Mouse (Mus musculus): ENCODE measurements at regions not wholly inside any gene's neighbourhood (a gene's known extent, or its start where the extent isn't known, plus 50 kb on each side); places are given as distances from the start of the nearest gene placed in this dataset.

DNA sequence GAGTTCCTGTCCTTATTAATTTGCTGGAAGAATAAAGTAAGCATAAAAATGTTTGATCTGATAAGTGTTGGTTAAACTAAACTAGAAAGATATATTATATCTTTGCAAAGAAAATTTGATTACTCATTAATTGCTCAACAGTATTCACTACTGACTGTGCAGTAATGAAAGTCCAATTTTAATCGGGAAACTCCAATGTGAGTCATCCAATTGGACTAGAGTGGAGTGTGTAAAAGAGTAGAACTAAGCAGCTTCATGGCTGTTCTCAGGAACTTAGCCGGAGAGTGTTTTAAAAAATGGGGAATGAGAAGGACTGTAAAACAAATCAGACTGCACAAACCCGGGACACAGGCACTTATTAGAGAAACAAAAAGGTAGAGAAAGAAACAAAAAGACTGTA is 58.5 kb upstream of the Slc4a7 start (continued):
- TF ChIP-seq JUN (IDR thresholded peaks at IDR 0.05; ENCODE audit: insufficient read depth, low read depth, low read length) (no peak), POLR2AphosphoS2 (IDR thresholded peaks at IDR 0.05; ENCODE audit: low read depth, low read length) (no peak)

DNA sequence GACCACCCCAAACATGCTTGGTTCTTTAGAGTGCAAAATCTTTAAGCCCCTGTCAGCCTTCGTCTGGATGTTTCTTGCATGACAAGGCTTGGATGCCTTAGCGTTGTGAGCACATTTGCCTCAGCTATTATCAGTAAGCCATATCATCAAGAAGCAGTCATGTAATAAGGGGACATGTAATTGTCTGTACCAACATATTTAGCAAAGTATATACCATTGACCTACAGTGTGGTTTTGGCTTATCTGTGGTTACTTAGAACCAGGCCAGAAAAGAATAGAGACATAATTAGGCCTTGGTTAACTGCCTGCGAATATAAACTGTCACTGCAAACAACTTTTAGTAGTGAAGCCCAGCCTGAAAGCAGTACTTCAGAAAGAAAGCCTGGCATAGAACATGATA is 57.0 kb upstream of the Slc4a7 start:
- H3K4me1 ChIP-seq (ENCODE audit: control insufficient read depth in 1 of 2, insufficient read depth in 2 of 2), result peaks cover 0 to 14% of the 10 kb centered on the region in 2 experiments; a peak in 2 of 4 replicates
- TF ChIP-seq NELFE (IDR thresholded peaks at IDR 0.05; ENCODE audit: low read depth, low read length) (no peak), MYC (IDR thresholded peaks at IDR 0.05; ENCODE audit: low read depth, low read length) (no peak), KAT2A (IDR thresholded peaks at IDR 0.05; ENCODE audit: insufficient replicate concordance, low read length) (no peak), TBP (conservative IDR thresholded peaks at IDR 0.05; ENCODE audit: low read depth, low read length) (no peak), MAFK (IDR thresholded peaks at IDR 0.05; ENCODE audit: insufficient replicate concordance, low read length) (no peak), POLR2AphosphoS2 (IDR thresholded peaks at IDR 0.05; ENCODE audit: low read depth, low read length) (no peak), RCOR1 (conservative IDR thresholded peaks at IDR 0.05; ENCODE audit: low read depth, low read length) (no peak), JUN (IDR thresholded peaks at IDR 0.05; ENCODE audit: insufficient read depth, low read depth, low read length) (no peak), CHD2 (IDR thresholded peaks at IDR 0.05; ENCODE audit: low read length) (no peak), MAZ (IDR thresholded peaks at IDR 0.05; ENCODE audit: low read depth, low read length) (no peak), USF1 (IDR thresholded peaks at IDR 0.05; ENCODE audit: low read depth, low read length) (no peak), ETS1 (conservative IDR thresholded peaks at IDR 0.05; ENCODE audit: low read depth, low read length) (no peak), PAX5 (IDR thresholded peaks at IDR 0.05; ENCODE audit: low read length) (no peak), MEF2A (IDR thresholded peaks at IDR 0.05; ENCODE audit: borderline replicate concordance, low read depth, low read length) (no peak), MAX (IDR thresholded peaks at IDR 0.05; ENCODE audit: low read length) (no peak), RAD21 (IDR thresholded peaks at IDR 0.05; ENCODE audit: low read depth, low read length) (no peak), NRF1 (IDR thresholded peaks at IDR 0.05; ENCODE audit: low read depth, low read length) (no peak), MXI1 (IDR thresholded peaks at IDR 0.05; ENCODE audit: low read depth, low read length) (no peak), IRF4 (IDR thresholded peaks at IDR 0.05; ENCODE audit: low read depth, low read length) (no peak), UBTF (IDR thresholded peaks at IDR 0.05; ENCODE audit: low read depth, low read length) (no peak)
- no peaks in the 10 kb centered on the region for H3K27me3 ChIP-seq (replicated peaks)
- no peaks in the 10 kb centered on the region for H3K9me3 ChIP-seq (replicated peaks; ENCODE audit: low read length)
- H3K36me3 ChIP-seq (replicated peaks in 1 of 2; ENCODE audit: control insufficient read depth in 1 of 2, insufficient read depth in 1 of 2, low read length in 1 of 2), result no peaks in the 10 kb centered on the region
- in situ Hi-C loops (cut with MboI; ENCODE audit: low pct_ligation_motif_present, low pct_unique_long_range_greater_than_20kb, low sequenced_read_pairs), result no loop called here
- H3K79me2 ChIP-seq (replicated peaks; ENCODE audit: control insufficient read depth, extremely low read depth, insufficient read depth, poor library complexity, severe bottlenecking), result no peaks in the 10 kb centered on the region
- no peak for DNase-seq (ENCODE audit: extremely low read depth)
- no peak overlapping the region for H3K4me2 ChIP-seq (ENCODE audit: insufficient read depth, low read depth, poor library complexity, severe bottlenecking)
- dilution Hi-C loops (cut with MboI; ENCODE audit: extremely low pct_ligation_motif_present, extremely low pct_unique_long_range_greater_than_20kb, low sequenced_read_pairs), result no loop called here
- no peak overlapping the region for H3K4me3 ChIP-seq (replicated peaks in 1 of 3; ENCODE audit: low read depth in 2 of 3, low read length in 2 of 3, poor library complexity in 1 of 3)
- H3K9ac ChIP-seq (ENCODE audit: insufficient read depth, low read depth), result no peak overlapping the region
- H3K27ac ChIP-seq (ENCODE audit: insufficient read depth, low read depth), result no peak overlapping the region
